Mouse (Mus musculus) bone marrow, adult 2 months (tissue): ENCODE data around the gene 1700030J22Rik.

ENCODE experiments used
- CTCF ChIP-seq: fragments of 200-500 bp; IDR thresholded peaks from 2 replicates; pipeline ENCODE4 v1.5.1; 2011; ENCODE audit warnings: low read length, control low read depth; ENCODE audit not compliant: control insufficient read depth, insufficient read depth
- POLR2A ChIP-seq: fragments of 200-500 bp; IDR thresholded peaks from 2 replicates; pipeline ENCODE4 v1.6.1; 2011; ENCODE audit warnings: low read depth, mild to moderate bottlenecking, control low read depth, low read length, borderline replicate concordance; ENCODE audit not compliant: control insufficient read depth

DNA sequence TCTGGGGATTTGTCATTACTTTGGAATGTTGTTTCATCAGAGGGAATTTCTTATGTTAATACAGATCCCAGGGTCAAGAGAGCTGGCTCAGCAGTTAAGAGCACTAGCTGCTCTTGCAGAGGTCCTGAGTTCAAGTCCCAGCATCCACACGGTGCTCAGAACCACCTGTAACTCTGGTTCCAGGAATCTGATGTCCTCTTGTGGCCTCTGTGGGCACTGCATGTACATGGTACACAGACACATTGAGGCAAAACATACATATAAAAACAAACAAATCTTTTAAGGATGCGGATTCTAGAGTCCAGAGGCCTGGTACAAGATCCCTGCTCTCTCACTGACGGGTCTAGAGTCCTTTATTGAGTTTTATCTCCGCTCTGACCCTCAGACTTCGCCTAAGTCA is 50.2 kb downstream of the 1700030J22Rik start:
- no peak for TF ChIP-seq CTCF
- TF ChIP-seq POLR2A = no peak
